Mouse (Mus musculus) intestine, embryonic 14.5 days (tissue): Measurements from ENCODE around the gene Lrp10. TPM values are rescaled to one million over a fixed set of nuclear protein-coding genes. Genes with fewer than 3 reads are reported as not detected.

Source experiments
- ATAC-seq: fragments of 200-750 bp; cut with Nextera tagmentation; replicated peaks from 2 replicates; pipeline ENCODE4 v1.8.0; 2017; ENCODE audit warnings: low read depth, moderate number of reproducible peaks, moderate TSS enrichment, moderate library complexity; ENCODE audit not compliant: low FRiP score, low TSS enrichment
- DNase-seq: peaks from one replicate; pipeline ENCODE4 v3.0.0-alpha.2; 2018; ENCODE audit warnings: low spot score
- H3K27ac ChIP-seq: fragments of 300-500 bp; sonication (generic); 2 replicates; pipeline ENCODE4 v1.5.1; 2014; ENCODE audit warnings: low read depth, mild to moderate bottlenecking, control low read depth
- H3K27me3 ChIP-seq: fragments of 300-500 bp; sonication (generic); replicated peaks from 2 replicates; pipeline ENCODE4 v1.6.1; 2014; ENCODE audit warnings: low read length, control low read depth; ENCODE audit not compliant: control insufficient read depth, insufficient read depth
- H3K36me3 ChIP-seq: fragments of 300-500 bp; sonication (generic); 2 replicates; pipeline ENCODE4 v1.6.1; 2014; ENCODE audit warnings: low read length, control low read depth; ENCODE audit not compliant: control insufficient read depth, insufficient read depth
- H3K4me1 ChIP-seq: fragments of 300-500 bp; sonication (generic); replicated peaks from 2 replicates; pipeline ENCODE4 v1.6.1; 2014; ENCODE audit warnings: low read length, control low read depth, mixed read lengths; ENCODE audit not compliant: control insufficient read depth, insufficient read depth
- H3K4me2 ChIP-seq: fragments of 300-500 bp; sonication (generic); 2 replicates; pipeline ENCODE4 v1.6.1; 2014; ENCODE audit warnings: low read length
- H3K4me3 ChIP-seq: fragments of 300-500 bp; sonication (generic); 2 replicates; pipeline ENCODE4 v1.5.1; 2014; ENCODE audit warnings: low read depth, low read length, control low read depth, mixed read lengths
- H3K9ac ChIP-seq: fragments of 300-500 bp; sonication (generic); 2 replicates; pipeline ENCODE4 v1.6.1; 2014; ENCODE audit warnings: mild to moderate bottlenecking, low read length
- H3K9me3 ChIP-seq: fragments of 300-500 bp; sonication (generic); 2 replicates; pipeline ENCODE4 v1.6.1; 2016; ENCODE audit warnings: low read length, control low read depth; ENCODE audit not compliant: control insufficient read depth
- WGBS: fragments of 180-500 bp; shearing (Covaris S2); extraction: QIAGEN DNeasy Blood & Tissue Kit; methylation state at CpG from one replicate; pipeline ENCODE4 v1.1.7; 2014; 5-methylcytosine and 5-hydroxymethylcytosine counted together
- polyA plus RNA-seq: library from polyadenylated mRNA; unstranded; fragments of >200 nt; fragmentation: Nextera tagmentation; extraction: Ambion mirVana; gene quantifications from 2 replicates; pipeline ENCODE4 v1.2.1, GENCODE M21; 2014

Gene Lrp10
- polyA plus RNA-seq, 1 experiment from 2014 or later = 50.7 TPM

DNA sequence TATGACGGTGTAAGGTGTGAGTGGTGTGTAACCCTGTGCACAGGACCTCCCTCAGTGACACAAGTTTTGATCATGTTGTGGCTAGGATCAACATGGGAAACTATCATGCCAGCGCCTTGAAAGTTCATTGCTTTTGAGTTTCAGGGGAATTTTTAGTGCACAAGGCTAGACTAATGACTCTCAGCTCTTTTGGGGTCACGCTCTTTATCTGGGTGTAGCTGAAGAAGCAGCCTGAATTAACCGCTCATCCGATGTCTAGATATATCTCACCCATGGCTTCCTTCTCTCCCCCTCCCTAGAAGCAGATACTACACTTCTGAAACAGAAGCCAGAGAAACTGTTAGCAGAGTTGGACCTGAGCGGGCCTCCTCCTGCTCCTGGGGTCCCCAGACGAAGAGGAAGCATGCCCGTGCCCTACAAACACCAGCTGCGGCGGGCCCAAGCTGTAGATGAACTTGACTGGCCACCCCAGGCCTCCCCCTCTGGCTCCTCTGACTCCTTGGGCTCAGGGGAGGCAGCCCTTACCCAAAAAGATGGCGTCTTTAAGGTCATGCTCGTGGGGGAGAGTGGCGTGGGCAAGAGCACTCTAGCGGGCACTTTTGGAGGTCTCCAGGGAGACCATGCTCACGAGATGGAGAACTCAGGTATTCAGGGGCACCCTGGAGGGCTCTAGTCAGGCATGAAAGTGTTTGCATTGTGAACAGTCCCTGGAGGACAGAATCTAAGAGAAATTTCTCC is 13.4 kb downstream of the Lrp10 start:
- H3K9me3 ChIP-seq = no peaks in the 10 kb centered on the region
- H3K27ac ChIP-seq = no peak overlapping the region
- no peak for DNase-seq
- ATAC-seq = no peak
- H3K4me3 ChIP-seq = no peak overlapping the region
- peaks cover 26% of the 10 kb centered on the region for H3K27me3 ChIP-seq
- no peaks in the 10 kb centered on the region for H3K36me3 ChIP-seq
- no peak overlapping the region for H3K9ac ChIP-seq
- 84% methylated on average over 15 of the region's 15 CpGs for WGBS
- H3K4me2 ChIP-seq = no peak overlapping the region
- H3K4me1 ChIP-seq = peaks cover 10% of the 10 kb centered on the region; the same call in 1 of the 2 replicates

- Histone ChIP-seq H3K9me3 (no peaks in the 10 kb centered on the region), H3K27ac (no peak overlapping the region), H3K36me3 (no peaks in the 10 kb centered on the region), H3K9ac (peak overlapping the region; percentile 39), H3K4me2 (peak overlapping the region; percentile 63), H3K4me3 (peak overlapping the region; percentile 33), H3K4me1 (peaks cover 10% of the 10 kb centered on the region; the same call in 1 of the 2 replicates), H3K27me3 (peaks cover 26% of the 10 kb centered on the region)
- 2% methylated on average over 40 of the region's 40 CpGs for WGBS
- no peak for ATAC-seq
- no peak for DNase-seq
Observed at GRCm38 (mm10) chr14:54479451-54479920, 15.5 kb downstream of the Lrp10 start.

GRCm38 (mm10) chr14:54480673-54481072 is 16.7 kb downstream of the Lrp10 start:
- Histone ChIP-seq H3K4me2 (no peak overlapping the region), H3K27ac (no peak overlapping the region), H3K4me1 (peaks cover 6% of the 10 kb centered on the region; the same call in 1 of the 2 replicates), H3K36me3 (no peaks in the 10 kb centered on the region), H3K9ac (no peak overlapping the region), H3K27me3 (peaks cover 26% of the 10 kb centered on the region), H3K9me3 (no peaks in the 10 kb centered on the region), H3K4me3 (no peak overlapping the region)
- ATAC-seq (no peak), DNase-seq (no peak)
- 69% methylated on average over 6 of the region's 6 CpGs for WGBS

DNA sequence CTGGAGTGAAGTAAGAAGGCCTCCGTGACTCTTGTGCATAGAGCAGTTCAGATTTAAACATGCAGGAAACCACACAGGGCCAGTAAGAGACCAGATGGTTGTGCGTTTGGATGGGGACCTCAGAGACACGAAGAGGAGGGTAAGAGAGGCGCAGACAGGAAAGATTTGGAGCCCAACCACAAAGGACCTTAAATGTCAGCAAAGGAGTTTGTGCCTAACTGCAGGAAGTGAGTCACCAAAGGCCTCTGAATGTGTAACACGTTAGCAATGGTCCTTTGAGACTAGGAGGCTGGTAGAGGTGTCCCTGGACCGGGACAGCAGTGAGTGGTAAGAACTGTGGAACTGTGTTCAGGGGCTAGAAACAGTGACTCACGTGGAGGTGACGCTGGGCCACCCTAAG is 17.5 kb downstream of the Lrp10 start:
- DNase-seq (no peak), ATAC-seq (no peak)
- Histone ChIP-seq H3K27me3 (peaks cover 26% of the 10 kb centered on the region), H3K4me2 (no peak overlapping the region), H3K36me3 (no peaks in the 10 kb centered on the region), H3K9ac (no peak overlapping the region), H3K27ac (no peak overlapping the region), H3K4me3 (no peak overlapping the region), H3K9me3 (no peaks in the 10 kb centered on the region), H3K4me1 (peaks cover 5% of the 10 kb centered on the region; the same call in 1 of the 2 replicates)
- 80% methylated on average over 8 of the region's 8 CpGs for WGBS

GRCm38 (mm10) chr14:54482498-54482897 is 18.6 kb downstream of the Lrp10 start:
- Histone ChIP-seq H3K27me3 (peaks cover 24% of the 10 kb centered on the region), H3K4me2 (no peak overlapping the region), H3K4me1 (0 out of 2 replicates have a peak, but pooled peaks cover 3% of the 10 kb centered on the region), H3K9me3 (no peaks in the 10 kb centered on the region), H3K9ac (no peak overlapping the region), H3K36me3 (no peaks in the 10 kb centered on the region), H3K27ac (no peak overlapping the region), H3K4me3 (no peak overlapping the region)
- no peak for ATAC-seq
- no peak for DNase-seq
- 41% methylated on average over 9 of the region's 9 CpGs for WGBS

- Histone ChIP-seq H3K4me1 (no peaks in the 10 kb centered on the region), H3K4me3 (no peak overlapping the region), H3K9ac (no peak overlapping the region), H3K27me3 (no peaks in the 10 kb centered on the region), H3K36me3 (no peaks in the 10 kb centered on the region), H3K27ac (no peak overlapping the region), H3K4me2 (no peak overlapping the region), H3K9me3 (no peaks in the 10 kb centered on the region)
- ATAC-seq = no peak
- no peak for DNase-seq
- 91% methylated on average over 7 of the region's 7 CpGs for WGBS
Observed at GRCm38 (mm10) chr14:54485899-54486298, 22.0 kb downstream of the Lrp10 start.

DNA sequence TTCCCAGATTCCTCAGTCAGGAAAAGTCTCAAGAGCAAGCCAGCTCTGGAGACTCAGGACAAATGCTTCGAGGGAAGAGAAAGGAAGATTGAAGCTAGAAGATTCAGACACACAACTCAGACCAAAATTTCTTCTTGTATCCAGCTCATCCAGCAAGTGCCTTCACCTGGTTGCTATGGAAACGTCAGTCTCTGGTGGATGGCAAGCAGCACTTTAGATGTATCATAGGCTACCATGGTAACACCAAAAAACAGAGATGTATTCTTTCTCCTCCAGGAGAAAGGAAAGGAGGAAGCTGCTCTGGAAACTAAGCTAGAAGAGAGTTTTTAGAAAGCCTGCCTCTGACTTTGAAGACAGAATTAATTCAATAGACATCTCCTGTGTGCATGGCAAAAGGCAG is 23.8 kb downstream of the Lrp10 start:
- ATAC-seq (no peak), DNase-seq (no peak)
- no peaks in the 10 kb centered on the region for H3K36me3 ChIP-seq
- 74% methylated on average over 2 of the region's 2 CpGs for WGBS
- no peaks in the 10 kb centered on the region for H3K4me1 ChIP-seq
- H3K9ac ChIP-seq = no peak overlapping the region
- H3K27me3 ChIP-seq = no peaks in the 10 kb centered on the region
- H3K27ac ChIP-seq = no peak overlapping the region
- H3K4me3 ChIP-seq = no peak overlapping the region
- no peak overlapping the region for H3K4me2 ChIP-seq
- H3K9me3 ChIP-seq = no peaks in the 10 kb centered on the region

- Histone ChIP-seq H3K9me3 (no peaks in the 10 kb centered on the region), H3K4me3 (no peak overlapping the region)
- ATAC-seq = no peak
Observed at GRCm38 (mm10) chr14:54488350-54488749, 24.4 kb downstream of the Lrp10 start.

More at GRCm38 (mm10) chr14:54488350-54488749, 24.4 kb downstream of the Lrp10 start:
- DNase-seq = no peak
- H3K9ac ChIP-seq = no peak overlapping the region
- no peak overlapping the region for H3K27ac ChIP-seq
- H3K27me3 ChIP-seq = no peaks in the 10 kb centered on the region
- no peak overlapping the region for H3K4me2 ChIP-seq
- no peaks in the 10 kb centered on the region for H3K36me3 ChIP-seq
- H3K4me1 ChIP-seq = no peaks in the 10 kb centered on the region
